Mouse (Mus musculus) cerebellum, adult 11-12 months (tissue): ENCODE data around the gene Polr2m.

Source experiments
- DNase-seq: peaks from one replicate; pipeline ENCODE4 v3.0.0; 2022

Polr2m gene

GRCm38 (mm10) chr9:71466111-71466510 lies 19.6 kb downstream of the Polr2m start:
- DNase-seq, result no peak

GRCm38 (mm10) chr9:71463072-71463667 lies 22.6 kb downstream of the Polr2m start:
- DNase-seq, result no peak

GRCm38 (mm10) chr9:71456738-71457137 lies 29.0 kb downstream of the Polr2m start:
- DNase-seq, result no peak

GRCm38 (mm10) chr9:71453917-71454316 lies 31.8 kb downstream of the Polr2m start:
- no peak for DNase-seq

- DNase-seq, result no peak
Measured at GRCm38 (mm10) chr9:71453352-71453751, 32.4 kb downstream of the Polr2m start.

- no peak for DNase-seq
Measured at GRCm38 (mm10) chr9:71450626-71451025, 35.1 kb downstream of the Polr2m start.

GRCm38 (mm10) chr9:71447573-71447972 lies 38.2 kb downstream of the Polr2m start:
- no peak for DNase-seq

- DNase-seq, result no peak
Measured at GRCm38 (mm10) chr9:71445308-71445707, 40.4 kb downstream of the Polr2m start.

GRCm38 (mm10) chr9:71438146-71438545 lies 47.6 kb downstream of the Polr2m start:
- DNase-seq, result no peak
